Mouse (Mus musculus) frontal cortex, postnatal 25 days (tissue): ENCODE measurements at regions not wholly inside any gene's neighbourhood (a gene's known extent, or its start where the extent isn't known, plus 50 kb on each side); places are given as distances from the start of the nearest gene placed in this dataset.
A peak's percentile ranks its signal among the peaks of the same experiment; 100 is the strongest.

ENCODE experiments used
- DNase-seq, 2 experiments: peaks; one replicate each; pipeline ENCODE4 v3.0.0; 2022; ENCODE audit warnings: low spot score in 2 of 2

DNA sequence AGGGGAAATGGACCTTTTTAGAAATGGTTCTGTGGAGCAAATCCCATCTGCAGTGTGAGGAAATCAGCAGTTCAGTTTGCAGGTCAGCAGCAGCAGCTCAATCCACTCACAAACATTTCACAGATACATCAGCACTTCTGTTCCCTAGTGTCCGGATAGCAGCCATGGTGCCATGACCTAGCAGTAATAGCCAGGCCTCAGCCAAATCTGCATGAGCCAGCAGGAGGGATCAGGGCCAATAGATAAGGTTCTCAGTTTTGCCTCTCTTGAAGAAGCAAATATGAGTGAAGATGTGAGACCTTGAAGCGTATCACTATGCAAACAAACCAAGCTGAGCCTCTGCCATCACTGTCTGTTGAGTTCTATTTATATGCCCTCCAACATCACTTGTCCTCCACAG is 380.7 kb upstream of the Chrm3 start:
- no peak for DNase-seq

DNA sequence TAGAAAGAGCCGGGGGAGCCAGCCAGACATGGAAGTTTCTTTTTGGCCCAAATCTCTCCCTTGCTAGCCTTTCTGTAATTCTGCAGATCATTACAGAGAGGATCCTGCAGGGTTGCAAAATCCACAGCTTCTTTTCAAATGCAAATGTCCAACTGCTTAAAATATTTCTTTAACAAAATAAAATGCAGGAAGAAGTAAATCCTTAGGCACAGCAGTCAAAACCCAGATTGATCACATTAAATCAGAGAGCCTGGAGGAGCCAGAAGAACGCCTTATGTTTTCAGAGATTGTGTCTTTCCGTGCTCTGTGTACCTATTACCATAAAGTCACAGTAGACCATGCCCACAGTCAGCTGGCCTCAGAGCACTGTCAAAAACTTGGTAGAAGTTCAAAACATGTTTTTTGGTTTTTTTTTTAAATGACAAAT is 365.1 kb upstream of the Chrm3 start:
- no peak for DNase-seq

DNA sequence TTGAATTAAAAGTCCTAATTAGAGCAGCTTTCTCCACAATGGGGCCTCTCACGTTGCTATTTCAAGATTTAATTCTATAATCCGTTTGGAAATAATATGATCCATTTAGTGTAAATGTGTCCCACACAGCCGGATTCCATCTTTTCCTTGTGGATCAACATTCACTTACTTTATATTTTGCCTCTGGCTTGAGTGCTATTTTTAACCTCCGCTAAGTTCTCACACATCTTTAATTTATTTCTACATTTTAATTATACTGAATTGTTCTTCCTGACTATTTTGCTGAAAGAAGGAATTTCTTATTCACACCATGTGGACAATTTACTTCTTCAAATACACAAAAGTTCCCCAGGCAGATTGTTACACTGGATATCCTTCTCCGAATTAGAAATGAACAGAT is 364.7 kb upstream of the Chrm3 start:
- DNase-seq = no peak

- peak; percentile 7 to 27 for DNase-seq
These were observed 360.0 kb upstream of the Chrm3 start for GRCm38 (mm10) chr13:10720639-10721038.

DNA sequence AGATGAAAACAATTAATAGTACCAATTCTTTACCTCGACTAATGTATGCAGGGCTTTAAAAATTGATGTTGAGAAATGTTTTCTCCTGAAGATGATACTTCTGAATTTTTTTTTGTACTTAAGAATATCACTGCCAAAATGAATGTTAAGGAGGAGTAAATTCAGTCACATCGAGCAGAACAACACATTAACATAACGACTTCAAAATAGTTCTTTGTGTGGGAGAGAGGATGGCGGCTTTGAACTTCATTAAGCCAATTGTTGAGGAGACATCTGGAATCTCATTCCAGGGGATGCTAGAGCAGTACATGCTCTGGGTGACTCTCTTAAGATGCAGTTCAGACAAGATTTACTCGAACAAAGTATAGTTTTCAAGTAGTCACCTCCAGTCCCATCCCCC is 350.8 kb upstream of the Chrm3 start:
- no peak for DNase-seq

GRCm38 (mm10) chr13:10710909-10711308 is 350.3 kb upstream of the Chrm3 start:
- DNase-seq = no peak

- no peak for DNase-seq
These were observed 336.5 kb upstream of the Chrm3 start for GRCm38 (mm10) chr13:10697146-10697545.

- no peak for DNase-seq
These were observed 335.7 kb upstream of the Chrm3 start for GRCm38 (mm10) chr13:10696181-10696977.

DNA sequence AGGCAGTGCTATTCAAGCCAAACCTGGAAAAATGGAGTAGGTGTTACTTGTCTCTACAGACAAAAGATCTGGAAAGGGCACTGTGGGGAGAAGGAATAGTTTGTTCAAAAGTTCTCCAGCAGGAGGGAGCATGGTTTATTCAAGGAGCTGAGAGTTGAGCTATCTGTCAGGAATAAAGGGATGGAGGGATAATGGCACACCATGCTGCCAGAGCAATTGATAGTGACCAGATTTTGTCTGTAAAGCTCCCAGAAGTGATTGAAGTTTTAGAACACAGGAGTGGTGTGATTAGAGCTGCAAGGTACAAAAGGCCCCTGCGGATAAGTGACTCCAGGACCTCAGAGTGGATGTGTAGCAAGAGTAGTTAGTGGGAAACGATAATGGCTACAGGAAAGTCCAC is 330.7 kb upstream of the Chrm3 start:
- no peak for DNase-seq

DNA sequence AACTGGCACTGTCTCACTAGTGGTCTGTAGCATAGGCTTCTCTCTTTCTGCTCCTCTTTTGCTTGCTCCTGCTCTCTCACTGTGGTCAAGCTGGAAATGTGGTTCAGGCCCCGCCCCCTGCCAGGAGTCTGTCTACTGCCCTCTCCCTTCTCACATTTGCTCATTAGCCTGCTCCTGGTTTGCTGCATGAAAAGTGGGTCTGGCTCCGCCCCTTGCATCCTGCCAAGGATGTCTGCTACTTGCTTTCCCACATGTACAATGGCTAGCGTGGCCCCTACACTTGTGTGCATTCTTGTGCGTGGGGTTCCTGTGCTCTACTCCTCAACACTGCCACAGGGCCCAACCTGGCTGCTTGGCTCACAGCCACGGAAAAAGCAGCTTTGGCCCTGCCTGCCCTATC is 326.7 kb upstream of the Chrm3 start:
- no peak for DNase-seq

DNA sequence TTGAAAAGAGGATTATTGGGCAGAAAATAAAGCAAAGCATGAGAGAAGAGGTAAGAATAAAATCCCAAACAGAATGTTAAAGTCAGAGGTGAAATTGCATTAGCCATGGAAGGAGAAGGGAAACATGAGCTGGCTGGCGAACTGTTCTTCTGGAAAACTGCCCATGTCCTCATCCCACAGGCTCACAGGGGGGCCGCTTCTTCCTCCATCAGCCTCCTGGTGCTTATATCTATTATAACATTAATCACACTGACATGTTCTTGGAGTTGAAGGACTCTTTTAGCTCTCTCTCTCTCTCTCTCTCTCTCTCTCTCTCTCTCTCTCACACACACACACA is 293.4 kb upstream of the Chrm3 start:
- no peak for DNase-seq

- DNase-seq = peak; percentile 19 to 39
These were observed 292.9 kb upstream of the Chrm3 start for GRCm38 (mm10) chr13:10653376-10654085.

DNA sequence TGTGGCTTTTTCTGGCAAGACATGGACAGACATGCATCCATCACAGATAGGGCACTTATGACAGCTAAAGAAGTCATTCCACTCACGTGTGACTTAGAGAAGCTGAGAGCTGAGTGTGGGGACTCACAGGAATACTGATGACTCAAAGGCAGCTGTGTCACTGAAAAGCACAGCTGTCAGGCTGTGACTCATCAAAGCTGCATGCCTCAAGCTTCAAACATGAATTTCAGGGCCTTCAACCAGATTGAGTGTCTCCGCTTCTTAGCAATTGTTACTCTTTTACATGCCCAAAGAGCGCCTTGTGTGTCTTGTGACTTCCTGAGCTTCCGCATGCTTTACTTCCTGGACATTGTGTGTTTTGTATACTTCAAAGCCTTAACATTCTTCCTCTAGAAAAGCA is 276.2 kb upstream of the Chrm3 start:
- peak in 1 of 2 experiments; percentile 8 for DNase-seq

GRCm38 (mm10) chr13:10630467-10630866 is 269.8 kb upstream of the Chrm3 start:
- no peak for DNase-seq

DNA sequence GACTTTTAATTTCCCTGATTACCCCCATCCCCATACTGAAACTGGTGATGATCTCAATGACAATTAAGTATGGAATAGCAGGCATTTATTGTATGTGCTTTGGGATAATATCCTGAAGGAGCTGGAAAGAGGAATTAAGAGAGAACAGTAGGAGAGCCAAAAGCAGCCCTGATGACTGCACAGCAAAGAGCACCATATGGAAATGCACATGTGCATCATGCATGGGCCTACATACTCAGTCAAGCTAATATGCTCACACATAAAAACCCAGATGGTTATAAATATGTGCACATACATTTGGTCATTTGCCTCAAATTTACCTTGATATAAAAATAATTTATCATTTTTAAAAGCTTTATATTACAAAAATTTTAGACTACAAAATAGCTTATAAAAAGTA is 259.0 kb upstream of the Chrm3 start:
- no peak for DNase-seq

GRCm38 (mm10) chr13:10618421-10618954 is 257.8 kb upstream of the Chrm3 start:
- no peak for DNase-seq

- no peak for DNase-seq
These were observed 214.3 kb upstream of the Chrm3 start for GRCm38 (mm10) chr13:10574951-10575350.

DNA sequence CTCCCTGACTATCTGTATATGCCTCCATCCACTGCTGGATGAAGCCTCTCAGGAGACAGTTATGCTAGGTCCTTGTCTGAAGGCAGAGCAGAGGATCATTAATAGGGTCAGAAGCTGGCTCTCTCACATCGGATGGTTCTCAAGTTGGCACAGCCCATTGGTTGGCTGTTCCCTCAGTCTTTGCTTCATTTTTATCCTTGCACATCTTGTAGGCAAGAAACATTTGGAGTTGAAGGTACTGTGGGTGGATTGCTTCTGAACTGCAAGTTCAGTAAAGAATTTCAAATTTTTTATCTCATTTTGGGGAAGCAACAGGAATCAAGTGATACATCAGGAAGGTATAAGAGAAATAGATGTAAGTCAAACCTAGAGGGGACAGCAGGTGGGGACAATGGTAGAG is 206.2 kb upstream of the Chrm3 start:
- no peak for DNase-seq

DNA sequence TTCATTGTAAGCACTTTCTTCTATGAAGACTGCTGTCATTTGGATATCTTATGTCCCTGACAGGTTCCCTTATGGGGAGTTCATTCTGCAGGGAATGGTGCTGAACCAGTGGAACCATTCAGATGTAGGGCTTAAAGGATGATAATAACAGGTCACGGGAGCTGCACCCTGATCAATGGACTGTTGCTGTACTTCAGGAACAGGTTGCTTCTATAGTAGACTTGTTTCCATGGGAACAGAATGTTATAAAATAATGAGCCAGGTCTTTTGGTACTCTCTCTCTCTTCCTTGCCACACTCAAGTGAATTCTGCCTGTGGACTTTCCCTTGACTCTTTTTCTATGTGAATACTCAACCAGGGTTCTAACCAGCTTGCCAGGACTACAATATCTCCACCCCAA is 196.9 kb upstream of the Chrm3 start:
- DNase-seq = no peak

DNA sequence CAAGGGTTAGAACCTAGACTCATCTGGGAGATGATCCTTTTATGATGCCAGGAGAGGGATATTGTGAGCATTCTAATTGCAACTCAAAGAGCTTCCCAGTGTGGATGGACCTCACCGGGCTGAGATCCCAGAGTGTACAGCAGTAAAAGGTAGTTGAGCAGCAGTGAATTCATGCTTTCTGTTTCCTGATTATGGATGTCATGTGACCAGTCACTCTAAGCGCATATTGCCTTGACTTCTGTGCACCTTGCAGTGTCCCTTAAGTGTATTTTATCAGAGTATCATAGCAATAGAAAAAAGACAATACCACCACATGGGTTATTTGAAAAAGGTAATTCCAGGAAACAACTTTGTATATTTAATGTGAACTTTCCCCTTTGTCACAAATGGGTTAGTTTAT is 193.9 kb upstream of the Chrm3 start:
- DNase-seq = no peak

DNA sequence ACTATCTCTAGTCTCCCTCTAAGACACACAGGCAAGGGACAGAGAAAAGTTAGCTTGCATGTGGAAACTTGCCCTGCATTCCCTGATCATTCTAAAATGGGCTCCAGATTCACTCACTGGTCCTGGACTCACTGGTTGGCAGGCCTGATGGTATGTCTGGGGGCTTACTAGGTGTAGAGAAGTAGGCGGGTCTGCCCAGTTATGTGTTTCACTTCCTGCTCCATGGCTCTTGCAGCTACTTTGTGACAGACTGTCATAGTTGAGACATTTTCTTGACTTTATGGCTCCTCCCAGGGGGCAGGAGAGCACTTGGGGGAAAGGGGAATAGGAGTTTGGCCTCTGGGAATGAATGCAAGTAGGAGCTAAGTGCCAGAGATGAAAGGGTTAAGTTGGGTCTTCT is 182.1 kb upstream of the Chrm3 start:
- no peak for DNase-seq

GRCm38 (mm10) chr13:10540197-10540940 is 179.7 kb upstream of the Chrm3 start:
- DNase-seq = no peak

DNA sequence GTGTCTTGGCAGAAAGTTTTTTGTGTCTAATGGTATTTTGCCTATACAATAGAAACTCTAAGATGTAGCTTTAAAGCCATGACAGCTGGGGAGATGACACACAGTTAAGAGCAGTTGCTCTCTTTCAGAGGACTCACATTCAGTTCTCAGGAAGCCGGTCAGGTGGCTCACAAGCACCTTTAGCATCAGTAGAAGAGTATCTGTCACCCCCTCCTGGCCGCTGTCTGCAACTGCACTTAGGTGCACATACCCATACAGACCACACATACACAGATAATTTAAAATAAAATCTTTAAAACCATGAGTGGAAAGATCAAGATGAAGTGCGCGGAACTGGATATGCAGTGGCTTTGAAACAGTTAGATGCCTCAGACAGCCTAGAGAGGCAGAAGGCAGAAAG is 178.3 kb upstream of the Chrm3 start:
- DNase-seq = no peak
